Mouse (Mus musculus) heart, postnatal 36 days (tissue): Measurements from ENCODE around the gene Arl5c. TPM values are rescaled to one million over a fixed set of nuclear protein-coding genes. Genes with fewer than 3 reads are reported as not detected.
A peak's percentile ranks its signal among the peaks of the same experiment; 100 is the strongest.
"Not testable (repeated sequence)": the region's sequence is repeated elsewhere in the genome, so short reads cannot be mapped to it uniquely, and the experiment has no call there.

Source experiments
- DNase-seq, 2 experiments: peaks; one replicate each; pipeline ENCODE4 v3.0.0; 2021 to 2022
- intact Hi-C: fragments of 180-260 bp; cut with DNase I; formaldehyde crosslinking; loops from one replicate; pipeline ENCODE4 v1.15.1; 2025
- total RNA-seq, 2 experiments: library from RNA; stranded (reverse); gene quantifications; 2 replicates each; pipeline ENCODE4 v1.2.3; 2021

Arl5c gene
- total RNA-seq, 2 experiments from 2014 or later, result 0.65 to 0.80 TPM

GRCm38 (mm10) chr11:97970771-97971170 is 25.2 kb downstream of the Arl5c start:
- intact Hi-C loops, result no loop called here
- DNase-seq, result no peak

GRCm38 (mm10) chr11:97968385-97968784 is 27.6 kb downstream of the Arl5c start:
- intact Hi-C loops, result no loop called here
- DNase-seq, result no peak

DNA sequence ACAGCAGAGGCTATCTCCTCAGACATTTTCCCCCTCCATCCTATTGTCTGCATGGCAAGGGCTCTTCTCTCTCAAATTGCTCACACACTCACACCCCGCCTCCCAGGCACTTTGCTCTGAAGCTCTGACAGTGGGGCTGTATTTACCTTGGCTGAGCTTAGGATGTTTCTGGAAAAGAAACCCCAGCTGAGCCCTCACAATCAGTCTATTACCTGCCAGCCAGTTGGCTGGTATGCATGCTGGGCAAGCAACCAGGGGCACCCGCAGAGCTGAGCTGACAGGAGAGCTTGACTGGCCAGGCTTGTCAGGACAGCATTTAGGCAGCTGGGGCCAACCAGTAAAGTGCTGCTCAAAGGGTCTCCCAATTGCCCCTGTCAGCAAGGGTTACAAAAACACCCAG is 28.9 kb downstream of the Arl5c start:
- intact Hi-C loops, result no loop called here

DNA sequence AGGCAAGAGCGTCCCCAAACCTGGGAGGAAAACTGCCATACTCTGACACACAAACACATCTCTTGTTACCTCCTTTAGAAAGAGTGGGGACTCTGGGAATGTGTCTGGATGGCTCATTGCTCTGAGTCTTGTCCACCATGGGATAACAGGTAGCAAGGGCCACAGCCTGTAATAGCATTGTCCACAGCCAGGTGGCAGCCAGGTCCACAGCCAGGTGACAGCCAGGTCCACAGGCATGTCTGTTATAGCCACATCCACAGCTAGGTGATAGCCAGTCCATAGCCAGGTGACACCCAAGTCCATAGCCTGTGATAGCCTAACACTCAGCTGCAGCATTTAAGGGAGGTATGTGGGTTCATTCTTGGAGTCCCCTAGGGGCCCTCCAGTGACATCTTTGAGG is 35.1 kb downstream of the Arl5c start:
- DNase-seq, result no peak
- intact Hi-C loops, result no loop called here

More for the DNA sequence above, 28.9 kb downstream of the Arl5c start:
- peak; percentile 45 to 55 for DNase-seq

DNA sequence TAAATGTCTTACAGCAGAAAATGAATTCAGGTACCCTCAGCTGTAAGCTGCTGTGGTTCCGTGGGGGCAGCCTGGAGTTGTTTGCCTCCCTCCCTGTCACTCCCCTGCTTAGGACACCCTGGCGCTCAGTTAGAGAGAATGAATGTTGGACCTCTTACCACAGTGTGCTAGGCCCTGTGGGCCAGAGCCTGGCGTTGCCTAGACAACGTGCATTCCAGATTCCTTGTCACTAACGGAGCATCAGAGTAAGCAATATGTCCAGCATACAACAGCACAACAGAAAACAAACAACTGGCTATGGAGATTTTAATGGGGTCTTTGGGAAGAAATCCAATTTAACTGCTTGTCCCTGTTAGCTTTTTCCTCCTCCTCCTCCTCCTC is 36.7 kb downstream of the Arl5c start:
- intact Hi-C loops, result no loop called here

GRCm38 (mm10) chr11:97958641-97959299 is 37.2 kb downstream of the Arl5c start:
- intact Hi-C loops, result no loop called here

More for the DNA sequence above, 36.7 kb downstream of the Arl5c start:
- no peak for DNase-seq

GRCm38 (mm10) chr11:97956905-97957560 is 38.9 kb downstream of the Arl5c start:
- intact Hi-C loops, result no loop called here
- DNase-seq, result no peak

More at GRCm38 (mm10) chr11:97958641-97959299, 37.2 kb downstream of the Arl5c start:
- DNase-seq, result no peak

GRCm38 (mm10) chr11:97955915-97956314 is 40.1 kb downstream of the Arl5c start:
- intact Hi-C loops, result no loop called here
- DNase-seq, result no peak

DNA sequence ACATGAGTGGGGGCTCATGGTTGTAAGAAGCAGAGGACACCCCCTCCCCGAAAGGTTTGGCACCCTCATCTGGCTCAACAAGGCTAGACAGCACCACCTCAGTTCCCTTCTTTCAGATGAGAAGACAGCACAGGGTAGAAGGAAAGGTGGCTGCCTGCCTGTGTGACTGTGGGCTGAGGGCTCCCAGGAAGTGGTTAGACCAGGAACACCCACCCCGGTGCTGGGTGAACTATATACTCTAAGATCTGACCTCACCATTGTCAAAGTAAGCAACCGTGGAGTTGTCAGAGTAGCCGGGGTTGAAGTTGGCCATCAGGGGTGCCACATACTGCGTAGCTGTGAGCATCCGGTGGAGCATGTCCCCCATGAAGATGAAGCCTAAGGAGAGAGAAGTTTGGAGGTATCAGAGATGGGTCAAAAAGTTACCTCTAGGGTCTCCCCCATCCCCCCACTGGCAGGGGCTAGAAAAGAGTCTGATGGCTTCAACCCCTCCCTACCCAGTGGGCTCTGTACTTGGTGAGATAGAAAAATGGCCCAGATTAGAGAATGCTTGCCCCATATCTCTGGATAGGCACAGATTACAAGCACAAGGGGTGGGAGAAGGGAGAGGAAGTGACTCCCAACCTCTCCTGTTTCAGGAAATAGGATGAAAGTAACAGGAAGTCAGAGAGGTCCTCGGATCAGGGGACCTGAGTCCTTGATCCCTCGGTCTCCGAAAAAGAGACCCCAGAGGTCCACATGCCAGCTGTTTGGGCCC is 40.7 kb downstream of the Arl5c start:
- DNase-seq, result no peak
- intact Hi-C loops, result no loop called here

DNA sequence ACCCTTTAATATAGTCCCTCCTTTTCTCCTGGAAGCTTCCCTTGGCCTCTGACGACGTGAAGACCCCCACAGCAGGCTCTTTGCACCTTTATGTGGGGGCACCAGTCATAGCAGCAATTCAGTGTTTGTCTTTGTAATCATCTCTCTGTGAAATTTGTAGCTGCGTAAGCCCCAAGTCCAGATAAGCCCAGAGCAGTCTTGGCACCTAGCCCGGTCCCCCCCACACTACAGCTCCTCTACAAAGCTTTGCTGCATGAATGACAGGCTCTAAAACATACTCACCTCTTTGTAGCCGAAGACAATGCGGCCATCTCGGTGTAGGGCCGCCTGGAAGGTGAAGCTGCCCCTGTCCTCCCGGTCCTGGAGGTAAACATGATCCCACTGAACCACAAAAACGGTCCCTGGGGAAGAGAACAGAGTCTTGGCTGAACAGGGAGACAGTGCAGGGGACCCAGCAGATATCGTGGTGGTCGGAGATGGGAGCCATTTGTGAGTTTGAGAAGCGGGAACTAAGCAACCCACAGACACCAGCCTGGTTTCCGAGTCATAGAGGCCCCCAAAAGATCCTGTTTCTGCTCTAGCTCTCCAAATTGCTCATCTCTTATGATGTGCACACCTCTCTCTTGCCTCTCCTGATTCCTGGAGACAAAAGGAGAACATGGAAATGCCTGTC is 41.4 kb downstream of the Arl5c start:
- intact Hi-C loops, result no loop called here
- no peak for DNase-seq

GRCm38 (mm10) chr11:97953939-97954275 is 42.1 kb downstream of the Arl5c start:
- no peak for DNase-seq
- intact Hi-C loops, result no loop called here

GRCm38 (mm10) chr11:97953179-97953938 is 42.6 kb downstream of the Arl5c start:
- DNase-seq, result no peak
- intact Hi-C loops, result no loop called here

DNA sequence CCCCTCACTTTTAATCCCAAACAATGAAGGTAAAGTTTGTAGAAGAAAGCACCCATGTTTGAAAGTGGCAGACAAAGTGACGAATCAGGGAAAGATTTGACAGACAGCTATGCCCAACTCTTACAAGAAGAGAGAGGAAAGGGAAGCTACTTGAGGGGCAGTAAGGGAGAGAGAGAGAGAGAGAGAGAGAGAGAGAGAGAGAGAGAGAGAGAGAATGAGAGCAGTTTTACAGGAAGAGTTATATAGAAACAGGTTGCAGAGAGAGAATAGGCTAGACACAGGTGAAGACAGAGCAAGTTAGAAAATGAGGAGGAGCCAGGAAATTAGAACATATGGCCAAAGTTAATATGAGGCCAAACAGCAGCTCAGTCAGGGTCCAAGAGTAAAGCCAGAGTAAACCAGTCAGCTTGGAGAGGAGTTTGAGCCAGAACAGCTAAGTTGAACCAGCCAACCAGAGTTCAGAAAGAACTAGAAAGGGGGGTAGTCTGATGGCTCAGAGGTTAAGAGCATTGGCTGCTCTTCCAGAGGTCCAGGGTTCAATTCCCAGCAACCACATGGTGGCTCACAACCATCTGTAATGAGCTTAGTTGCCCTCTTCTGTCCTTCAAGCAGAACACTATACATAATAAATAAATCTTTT is 43.5 kb downstream of the Arl5c start:
- no peak for DNase-seq
- intact Hi-C loops, result no loop called here

GRCm38 (mm10) chr11:97949703-97950475 is 46.1 kb downstream of the Arl5c start:
- intact Hi-C loops, result no loop called here
- DNase-seq, result no peak

- intact Hi-C loops, result no loop called here
- no peak for DNase-seq
Measured at GRCm38 (mm10) chr11:97947426-97947825, 48.6 kb downstream of the Arl5c start.

- DNase-seq, intact Hi-C loops: not testable (repeated sequence)
Measured at GRCm38 (mm10) chr11:97945738-97946289, 50.2 kb downstream of the Arl5c start.

GRCm38 (mm10) chr11:97945031-97945430 is 51.0 kb downstream of the Arl5c start:
- intact Hi-C loops, result no loop called here
- no peak for DNase-seq

DNA sequence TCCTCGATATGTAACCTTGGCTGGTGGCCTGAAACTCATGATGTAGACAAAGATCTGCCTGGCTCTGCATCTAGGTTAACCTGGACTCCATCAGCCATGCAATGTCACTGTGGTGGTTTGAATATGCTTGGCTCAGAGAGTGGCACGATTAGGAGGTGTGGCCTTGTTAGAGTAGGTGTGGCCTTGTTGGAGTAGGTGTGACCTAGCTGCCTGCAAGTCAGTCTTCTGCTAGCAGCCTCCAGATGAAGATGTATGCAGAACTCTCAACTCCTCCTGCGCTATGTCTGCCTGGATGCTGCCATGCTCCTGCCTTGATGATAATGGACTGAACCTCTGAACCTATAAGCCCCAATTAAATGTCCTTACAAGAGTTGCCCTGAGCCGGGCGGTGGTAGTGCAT is 52.7 kb downstream of the Arl5c start:
- intact Hi-C loops, result no loop called here
- no peak for DNase-seq
